Mouse (Mus musculus) embryonic facial prominence, embryonic 12.5 days (tissue): Measurements from ENCODE around the gene C1qtnf5. TPM values are rescaled to one million over a fixed set of nuclear protein-coding genes. Genes with fewer than 3 reads are reported as not detected.

Experiments
- ATAC-seq: fragments of 200-750 bp; cut with Nextera tagmentation; 2 replicates; pipeline ENCODE4 v1.8.0; 2017; ENCODE audit not compliant: insufficient number of reproducible peaks, insufficient read depth, low FRiP score, low TSS enrichment
- H3K27ac ChIP-seq: fragments of 300-500 bp; sonication (generic); 2 replicates; pipeline ENCODE4 v1.5.1; 2016; ENCODE audit warnings: mild to moderate bottlenecking
- H3K27me3 ChIP-seq: fragments of 300-500 bp; sonication (generic); 2 replicates; pipeline ENCODE4 v1.6.1; 2016; ENCODE audit warnings: mild to moderate bottlenecking, moderate library complexity
- H3K36me3 ChIP-seq: fragments of 300-500 bp; sonication (generic); 2 replicates; pipeline ENCODE4 v1.6.1; 2016; ENCODE audit warnings: mild to moderate bottlenecking
- H3K4me1 ChIP-seq: fragments of 300-500 bp; sonication (generic); 2 replicates; pipeline ENCODE4 v1.6.1; 2016
- H3K4me2 ChIP-seq: fragments of 300-500 bp; sonication (generic); replicated peaks from 2 replicates; pipeline ENCODE4 v1.6.1; 2016; ENCODE audit warnings: mild to moderate bottlenecking, moderate library complexity
- H3K4me3 ChIP-seq: fragments of 300-500 bp; sonication (generic); 2 replicates; pipeline ENCODE4 v1.5.1; 2016; ENCODE audit warnings: mild to moderate bottlenecking
- H3K9ac ChIP-seq: fragments of 300-500 bp; sonication (generic); 2 replicates; pipeline ENCODE4 v1.6.1; 2016; ENCODE audit warnings: mild to moderate bottlenecking, moderate library complexity
- H3K9me3 ChIP-seq: fragments of 300-500 bp; sonication (generic); 2 replicates; pipeline ENCODE4 v1.6.1; 2016; ENCODE audit warnings: mild to moderate bottlenecking, moderate library complexity
- WGBS: fragments of 180-500 bp; shearing (Covaris S2); methylation state at CpG from one replicate; pipeline ENCODE4 v1.1.7; 2016; 5-methylcytosine and 5-hydroxymethylcytosine counted together
- polyA plus RNA-seq: library from polyadenylated mRNA; unstranded; fragments of >200 nt; fragmentation: Nextera tagmentation; extraction: Ambion mirVana; gene quantifications from 2 replicates; pipeline ENCODE4 v1.2.1, GENCODE M21; 2016

The C1qtnf5 gene
- polyA plus RNA-seq, 1 experiment from 2014 or later: 0.78 TPM

GRCm38 (mm10) chr9:44093612-44094503 lies 13.2 kb upstream of the C1qtnf5 start:
- H3K4me1 ChIP-seq: peaks cover 5% of the 10 kb centered on the region
- no peaks in the 10 kb centered on the region for H3K27me3 ChIP-seq
- no peaks in the 10 kb centered on the region for H3K9me3 ChIP-seq
- H3K4me3 ChIP-seq: no peak overlapping the region
- no peak overlapping the region for H3K27ac ChIP-seq
- ATAC-seq: no peak
- 0 out of 2 replicates have a peak, but pooled peaks cover 6% of the 10 kb centered on the region for H3K36me3 ChIP-seq
- WGBS: 37% methylated on average over 24 of the region's 24 CpGs
- H3K9ac ChIP-seq: no peak overlapping the region
- no peak overlapping the region for H3K4me2 ChIP-seq

GRCm38 (mm10) chr9:44094737-44095136 lies 12.3 kb upstream of the C1qtnf5 start:
- H3K27me3 ChIP-seq: no peaks in the 10 kb centered on the region
- H3K36me3 ChIP-seq: 0 out of 2 replicates have a peak, but pooled peaks cover 6% of the 10 kb centered on the region
- H3K4me3 ChIP-seq: no peak overlapping the region
- peaks cover 4% of the 10 kb centered on the region for H3K4me1 ChIP-seq
- H3K9me3 ChIP-seq: no peaks in the 10 kb centered on the region
- H3K4me2 ChIP-seq: no peak overlapping the region
- H3K9ac ChIP-seq: no peak overlapping the region
- WGBS: 78% methylated on average over 3 of the region's 3 CpGs
- H3K27ac ChIP-seq: no peak overlapping the region
- no peak for ATAC-seq

GRCm38 (mm10) chr9:44095781-44096180 lies 11.3 kb upstream of the C1qtnf5 start:
- H3K9me3 ChIP-seq: no peaks in the 10 kb centered on the region
- 89% methylated on average over 9 of the region's 9 CpGs for WGBS
- peaks cover 4% of the 10 kb centered on the region for H3K4me1 ChIP-seq
- H3K27me3 ChIP-seq: no peaks in the 10 kb centered on the region
- H3K4me2 ChIP-seq: no peak overlapping the region
- 0 out of 2 replicates have a peak, but pooled peaks cover 6% of the 10 kb centered on the region for H3K36me3 ChIP-seq
- H3K27ac ChIP-seq: no peak overlapping the region
- no peak for ATAC-seq
- no peak overlapping the region for H3K4me3 ChIP-seq
- no peak overlapping the region for H3K9ac ChIP-seq

GRCm38 (mm10) chr9:44096536-44096935 lies 10.5 kb upstream of the C1qtnf5 start:
- no peak overlapping the region for H3K9ac ChIP-seq
- no peaks in the 10 kb centered on the region for H3K9me3 ChIP-seq
- 34% methylated on average over 9 of the region's 9 CpGs for WGBS
- no peak overlapping the region for H3K4me2 ChIP-seq
- no peaks in the 10 kb centered on the region for H3K27me3 ChIP-seq
- H3K4me1 ChIP-seq: peaks cover 4% of the 10 kb centered on the region
- no peak overlapping the region for H3K27ac ChIP-seq
- no peak overlapping the region for H3K4me3 ChIP-seq
- 0 out of 2 replicates have a peak, but pooled peaks cover 6% of the 10 kb centered on the region for H3K36me3 ChIP-seq
- ATAC-seq: no peak

- H3K27ac ChIP-seq: no peak within 1 kb of the TSS
- no peak within 1 kb of the TSS for H3K4me3 ChIP-seq
- no peak within 1 kb of the TSS for H3K4me2 ChIP-seq
- H3K36me3 ChIP-seq: peaks cover 20% of the 10 kb centered on the region
- no peak within 1 kb of the TSS for H3K9ac ChIP-seq
- peaks cover 3% of the 10 kb centered on the region for H3K4me1 ChIP-seq
- H3K9me3 ChIP-seq: no peaks in the 10 kb centered on the region
- H3K27me3 ChIP-seq: no peaks in the 10 kb centered on the region
- 37% methylated on average over 9 of the region's 9 CpGs for WGBS
- no peak for ATAC-seq
These were observed 5.6 kb upstream of the C1qtnf5 start, which contains the start of gene Mfrp for GRCm38 (mm10) chr9:44101490-44101889. TSS of gene Mfrp (plus strand) at chr9:44101729.

GRCm38 (mm10) chr9:44104881-44105280 lies 2.2 kb upstream of the C1qtnf5 start:
- ATAC-seq: no peak
- H3K36me3 ChIP-seq: peaks cover 30% of the 10 kb centered on the region
- 95% methylated on average over 7 of the region's 7 CpGs for WGBS
- no peak overlapping the region for H3K9ac ChIP-seq
- H3K4me1 ChIP-seq: peaks cover 36% of the 10 kb centered on the region
- H3K27ac ChIP-seq: no peak overlapping the region
- H3K9me3 ChIP-seq: no peaks in the 10 kb centered on the region
- H3K4me3 ChIP-seq: no peak overlapping the region
- no peaks in the 10 kb centered on the region for H3K27me3 ChIP-seq
- no peak overlapping the region for H3K4me2 ChIP-seq

- 90% methylated on average over 10 of the region's 10 CpGs for WGBS
- H3K4me3 ChIP-seq: no peak overlapping the region
- no peak overlapping the region for H3K9ac ChIP-seq
- no peak for ATAC-seq
- no peaks in the 10 kb centered on the region for H3K9me3 ChIP-seq
- H3K36me3 ChIP-seq: peaks cover 37% of the 10 kb centered on the region
- H3K27me3 ChIP-seq: no peaks in the 10 kb centered on the region
- peaks cover 45% of the 10 kb centered on the region for H3K4me1 ChIP-seq
- no peak overlapping the region for H3K4me2 ChIP-seq
- no peak overlapping the region for H3K27ac ChIP-seq
These were observed 1.3 kb upstream of the C1qtnf5 start for GRCm38 (mm10) chr9:44105781-44106180.

- ATAC-seq: no peak
These were observed 863 bp upstream of the C1qtnf5 start for GRCm38 (mm10) chr9:44106182-44106581.

GRCm38 (mm10) chr9:44106596-44106995 lies 449 bp upstream of the C1qtnf5 start:
- no peaks in the 10 kb centered on the region for H3K9me3 ChIP-seq
- no peak for ATAC-seq
- WGBS: 72% methylated on average over 4 of the region's 4 CpGs
- H3K4me2 ChIP-seq: peak overlapping the region; percentile 36; the same call in 1 of the 2 replicates
- H3K27me3 ChIP-seq: no peaks in the 10 kb centered on the region
- no peak overlapping the region for H3K9ac ChIP-seq
- H3K4me1 ChIP-seq: peaks cover 47% of the 10 kb centered on the region
- H3K36me3 ChIP-seq: peaks cover 37% of the 10 kb centered on the region
- H3K4me3 ChIP-seq: no peak overlapping the region; the same call in 1 of the 2 replicates
- no peak overlapping the region for H3K27ac ChIP-seq

More at GRCm38 (mm10) chr9:44106182-44106581, 863 bp upstream of the C1qtnf5 start:
- WGBS: 97% methylated on average over 7 of the region's 7 CpGs
- Histone ChIP-seq H3K36me3 (peaks cover 37% of the 10 kb centered on the region), H3K4me3 (no peak overlapping the region), H3K27ac (no peak overlapping the region), H3K4me1 (peaks cover 47% of the 10 kb centered on the region), H3K4me2 (no peak overlapping the region), H3K9ac (no peak overlapping the region), H3K9me3 (no peaks in the 10 kb centered on the region), H3K27me3 (no peaks in the 10 kb centered on the region)

- peak overlapping the region; percentile 52 for H3K27ac ChIP-seq
- no peaks in the 10 kb centered on the region for H3K9me3 ChIP-seq
These were observed 623 bp downstream of the C1qtnf5 start for GRCm38 (mm10) chr9:44107557-44108179.

GRCm38 (mm10) chr9:44108269-44109055 lies 1.4 kb downstream of the C1qtnf5 start:
- 79% methylated on average over 31 of the region's 31 CpGs for WGBS
- no peak for ATAC-seq
- Histone ChIP-seq H3K4me3 (no peak overlapping the region), H3K27ac (0 out of 2 replicates have a peak overlapping the region, but pooled peaks have one; percentile 30), H3K9ac (peak overlapping the region; percentile 36; the same call in 1 of the 2 replicates), H3K4me1 (peaks cover 51% of the 10 kb centered on the region), H3K36me3 (peaks cover 37% of the 10 kb centered on the region), H3K27me3 (no peaks in the 10 kb centered on the region), H3K9me3 (no peaks in the 10 kb centered on the region), H3K4me2 (peak overlapping the region; percentile 44)

More at GRCm38 (mm10) chr9:44107557-44108179, 623 bp downstream of the C1qtnf5 start:
- Histone ChIP-seq H3K27me3 (no peaks in the 10 kb centered on the region), H3K4me2 (peak overlapping the region; percentile 36), H3K4me1 (peaks cover 51% of the 10 kb centered on the region), H3K4me3 (no peak overlapping the region), H3K9ac (peak overlapping the region; percentile 36; the same call in 1 of the 2 replicates), H3K36me3 (peaks cover 37% of the 10 kb centered on the region)
- WGBS: 40% methylated on average over 25 of the region's 25 CpGs
- no peak for ATAC-seq
